Mouse (Mus musculus): Measurements from ENCODE around the gene Hdhd5.

- TF ChIP-seq CTCF (IDR thresholded peaks at IDR 0.05; ENCODE audit: low read depth) (no peak), EP300 (IDR thresholded peaks at IDR 0.05; ENCODE audit: low read depth) (no peak)
Measured at GRCm38 (mm10) chr6:120489461-120489860, 41.7 kb downstream of the Hdhd5 start.

Data from liver, postnatal 0 days (tissue).